Mouse (Mus musculus) midbrain, embryonic 11.5 days (tissue): ENCODE data around the gene Slf2. TPM values are rescaled to one million over a fixed set of nuclear protein-coding genes. Genes with fewer than 3 reads are reported as not detected.

Source experiments
- ATAC-seq: fragments of 200-750 bp; cut with Nextera tagmentation; 2 replicates; pipeline ENCODE4 v1.8.0; 2017; ENCODE audit warnings: moderate TSS enrichment, moderate library complexity; ENCODE audit not compliant: low FRiP score
- DNase-seq: peaks from one replicate; pipeline ENCODE4 v3.0.0; 2015; ENCODE audit warnings: low spot score; ENCODE audit errors: missing footprints
- H3K27ac ChIP-seq: fragments of 300-500 bp; sonication (generic); 2 replicates; pipeline ENCODE4 v1.5.1; 2014; ENCODE audit warnings: low read depth, low read length
- H3K27me3 ChIP-seq: fragments of 300-500 bp; sonication (generic); 2 replicates; pipeline ENCODE4 v1.6.1; 2014; ENCODE audit warnings: mild to moderate bottlenecking, low read length, moderate library complexity, mixed read lengths; ENCODE audit not compliant: control insufficient read depth, insufficient read depth
- H3K36me3 ChIP-seq: fragments of 300-500 bp; sonication (generic); 2 replicates; pipeline ENCODE4 v1.6.1; 2014; ENCODE audit warnings: mild to moderate bottlenecking, low read length, moderate library complexity, mixed read lengths; ENCODE audit not compliant: control insufficient read depth, insufficient read depth
- H3K4me1 ChIP-seq: fragments of 300-500 bp; sonication (generic); 2 replicates; pipeline ENCODE4 v1.6.1; 2014; ENCODE audit warnings: low read length; ENCODE audit not compliant: control insufficient read depth, insufficient read depth
- H3K4me2 ChIP-seq: fragments of 300-500 bp; sonication (generic); 2 replicates; pipeline ENCODE4 v1.6.1; 2014; ENCODE audit warnings: mild to moderate bottlenecking, moderate library complexity
- H3K4me3 ChIP-seq: fragments of 300-500 bp; sonication (generic); 2 replicates; pipeline ENCODE4 v1.5.1; 2014; ENCODE audit warnings: low read depth, low read length
- H3K9ac ChIP-seq: fragments of 300-500 bp; sonication (generic); 2 replicates; pipeline ENCODE4 v1.6.1; 2014; ENCODE audit warnings: low read length
- H3K9me3 ChIP-seq: fragments of 300-500 bp; sonication (generic); 2 replicates; pipeline ENCODE4 v1.6.1; 2016; ENCODE audit warnings: low read length; ENCODE audit not compliant: control insufficient read depth
- WGBS: fragments of 180-500 bp; shearing (Covaris S2); extraction: QIAGEN DNeasy Blood & Tissue Kit; methylation state at CpG from one replicate; pipeline ENCODE4 v1.1.7; 2014; 5-methylcytosine and 5-hydroxymethylcytosine counted together
- polyA plus RNA-seq: library from polyadenylated mRNA; unstranded; fragments of >200 nt; fragmentation: Nextera tagmentation; extraction: Ambion mirVana; gene quantifications from 2 replicates; pipeline ENCODE4 v1.2.1, GENCODE M21; 2014

The Slf2 gene
- polyA plus RNA-seq, 1 experiment from 2014 or later = 38.7 TPM

DNA sequence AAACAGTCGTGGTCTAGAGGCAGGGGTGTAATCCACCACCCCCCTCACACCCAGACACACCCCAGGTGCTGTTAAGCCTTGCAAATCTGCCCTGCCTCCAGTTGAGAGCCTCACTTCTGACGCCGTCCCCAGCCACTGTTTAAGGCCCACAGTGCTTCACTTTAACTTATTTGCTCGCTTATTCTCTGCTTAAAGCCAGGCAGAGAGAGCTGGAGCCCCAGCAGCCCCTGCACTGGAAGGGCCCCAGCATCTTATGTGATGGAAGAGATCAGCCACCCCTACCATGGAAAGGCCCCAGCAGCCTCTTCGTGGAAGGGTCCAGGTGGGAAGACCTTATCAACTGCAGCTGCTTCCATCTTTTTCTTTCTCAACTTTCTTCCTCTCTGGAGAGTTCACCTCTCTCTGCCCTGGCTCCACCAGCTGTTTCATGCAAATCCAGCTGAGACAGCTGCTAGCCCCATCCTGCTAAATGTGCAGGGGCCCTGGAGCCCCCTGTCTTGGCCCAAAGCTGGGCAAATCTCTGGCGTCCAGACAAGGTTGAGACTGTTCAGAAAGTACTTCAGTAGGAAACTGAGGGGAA is 26.7 kb upstream of the Slf2 start:
- Histone ChIP-seq H3K36me3 (no peaks in the 10 kb centered on the region), H3K27me3 (no peaks in the 10 kb centered on the region), H3K4me3 (no peak overlapping the region), H3K4me2 (no peak overlapping the region), H3K4me1 (peaks cover 23% of the 10 kb centered on the region), H3K27ac (no peak overlapping the region), H3K9ac (no peak overlapping the region), H3K9me3 (no peaks in the 10 kb centered on the region)
- WGBS = 32% methylated on average over 6 of the region's 6 CpGs
- ATAC-seq (no peak), DNase-seq (no peak)

GRCm38 (mm10) chr19:44905316-44905715 is 25.6 kb upstream of the Slf2 start:
- H3K36me3 ChIP-seq = no peaks in the 10 kb centered on the region
- no peak overlapping the region for H3K27ac ChIP-seq
- no peak for DNase-seq
- ATAC-seq = no peak
- no peaks in the 10 kb centered on the region for H3K27me3 ChIP-seq
- H3K4me3 ChIP-seq = no peak overlapping the region
- peaks cover 13% of the 10 kb centered on the region for H3K4me1 ChIP-seq
- 25% methylated on average over 4 of the region's 4 CpGs for WGBS
- H3K4me2 ChIP-seq = no peak overlapping the region
- H3K9me3 ChIP-seq = no peaks in the 10 kb centered on the region
- no peak overlapping the region for H3K9ac ChIP-seq

DNA sequence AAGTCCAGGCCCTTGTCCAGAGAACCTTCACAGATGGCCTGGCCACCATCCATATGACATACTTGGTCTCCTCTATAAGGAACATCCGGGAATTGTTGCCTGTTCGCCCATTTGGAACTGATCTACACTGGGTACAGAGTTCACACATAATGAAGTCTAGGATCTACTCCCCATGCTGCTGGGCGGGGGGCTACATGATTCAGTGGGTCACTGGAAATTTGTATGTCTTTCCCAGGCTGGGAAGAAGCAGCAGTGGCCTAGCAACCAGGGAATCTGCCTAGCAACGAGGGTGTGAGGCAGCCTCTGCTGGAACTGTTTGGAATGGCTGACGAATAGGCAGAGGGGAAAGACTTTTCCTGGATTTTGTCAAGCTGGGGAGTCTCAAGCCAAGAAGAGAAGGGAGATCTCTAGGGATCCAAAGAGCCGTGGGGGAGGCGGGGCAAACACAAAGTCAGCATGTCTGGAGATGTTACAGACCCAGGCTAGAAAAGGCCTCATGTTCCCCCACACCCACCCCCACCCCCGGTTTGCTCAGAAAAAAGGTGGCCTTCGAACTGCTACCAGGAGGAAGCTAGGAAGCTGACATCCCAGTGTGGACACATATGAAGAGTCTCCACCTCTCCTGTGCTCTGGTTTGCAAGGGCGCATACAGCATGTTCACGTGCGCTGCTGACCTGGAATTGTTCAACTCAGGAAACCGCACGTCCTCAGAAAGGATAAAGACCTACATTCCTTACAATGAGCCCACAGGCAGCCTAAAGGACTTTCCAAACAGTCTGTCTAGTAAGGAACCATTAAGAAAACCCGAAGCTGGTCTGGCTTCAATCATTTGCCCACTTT is 22.9 kb upstream of the Slf2 start:
- Histone ChIP-seq H3K9me3 (no peaks in the 10 kb centered on the region), H3K27me3 (no peaks in the 10 kb centered on the region), H3K9ac (no peak overlapping the region), H3K36me3 (no peaks in the 10 kb centered on the region), H3K4me2 (no peak overlapping the region), H3K4me1 (peaks cover 9% of the 10 kb centered on the region), H3K4me3 (no peak overlapping the region), H3K27ac (no peak overlapping the region)
- DNase-seq = no peak
- ATAC-seq = no peak
- WGBS = 53% methylated on average over 15 of the region's 15 CpGs

DNA sequence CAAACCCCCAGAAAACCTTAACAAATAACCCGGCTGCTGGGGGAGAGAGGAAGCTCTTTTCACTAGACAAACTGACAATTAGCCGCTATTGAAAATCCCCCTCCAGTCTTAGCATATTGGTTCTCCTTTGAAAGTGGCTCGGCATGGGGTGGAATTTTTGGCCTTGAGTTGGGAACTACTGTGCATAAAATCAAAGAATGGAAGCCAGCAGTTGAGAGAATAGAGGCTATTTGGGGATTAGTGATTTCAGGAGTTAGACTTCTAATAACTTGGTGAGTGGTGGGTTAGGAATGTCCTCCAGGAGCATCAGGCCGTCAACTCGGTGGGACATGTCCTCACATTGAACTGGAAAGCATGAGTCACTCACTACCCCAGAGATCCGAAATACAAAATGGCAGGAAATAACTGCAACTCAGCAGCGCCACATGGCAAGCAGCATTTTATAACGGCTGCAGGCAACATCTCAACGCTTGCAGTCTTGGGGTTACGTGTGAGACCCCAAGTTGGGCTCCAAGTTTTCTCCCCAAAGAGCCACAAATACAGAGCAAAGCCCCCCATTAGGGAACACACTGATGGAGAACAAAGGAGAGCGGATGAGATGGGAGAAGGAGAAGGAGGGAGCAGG is 22.0 kb upstream of the Slf2 start:
- no peak for DNase-seq

DNA sequence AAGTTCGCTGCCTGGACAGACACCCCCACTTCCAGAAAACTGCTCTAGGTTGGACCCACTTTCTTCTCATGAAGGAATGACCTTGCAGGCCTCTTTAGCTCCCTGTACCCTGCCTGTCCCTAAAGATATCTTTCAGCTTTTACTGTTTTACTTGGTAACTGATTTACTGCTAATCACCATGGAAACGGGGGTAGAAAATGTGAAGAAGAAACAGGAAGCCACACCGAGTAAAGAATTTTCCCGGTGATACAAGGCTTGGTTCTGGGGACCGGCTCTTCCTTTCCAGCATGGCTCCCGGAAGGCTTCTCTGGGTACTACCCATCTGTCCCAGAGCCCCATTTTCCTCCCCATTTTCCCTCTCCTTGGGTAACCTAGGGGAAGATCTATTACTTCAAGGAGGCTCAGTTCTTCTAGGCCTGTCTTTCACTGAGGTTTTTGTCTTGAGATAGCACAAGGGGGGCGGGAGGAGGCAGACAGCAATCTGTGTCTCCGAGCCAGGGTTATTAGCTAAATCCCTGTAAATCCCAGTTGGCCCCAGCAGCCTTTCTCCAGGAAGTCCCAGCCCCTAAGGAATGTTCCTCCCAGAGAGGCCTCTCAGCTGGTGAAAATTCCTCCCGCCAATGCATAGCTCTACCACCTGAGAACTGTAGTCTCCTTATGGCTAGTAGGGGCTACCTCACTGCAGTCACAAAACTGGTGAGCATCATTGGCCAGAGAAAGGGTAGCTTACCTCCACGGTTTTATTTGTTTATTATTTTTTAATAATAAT is 16.3 kb upstream of the Slf2 start:
- Histone ChIP-seq H3K4me3 (no peak overlapping the region), H3K27me3 (no peaks in the 10 kb centered on the region), H3K27ac (no peak overlapping the region), H3K9me3 (no peaks in the 10 kb centered on the region), H3K4me1 (no peaks in the 10 kb centered on the region), H3K36me3 (no peaks in the 10 kb centered on the region), H3K9ac (no peak overlapping the region), H3K4me2 (no peak overlapping the region)
- DNase-seq = no peak
- ATAC-seq = no peak
- 50% methylated on average over 10 of the region's 10 CpGs for WGBS

More for the DNA sequence above, 22.0 kb upstream of the Slf2 start:
- H3K9me3 ChIP-seq = no peaks in the 10 kb centered on the region
- H3K9ac ChIP-seq = no peak overlapping the region
- ATAC-seq = no peak
- no peak overlapping the region for H3K4me3 ChIP-seq
- peaks cover 9% of the 10 kb centered on the region for H3K4me1 ChIP-seq
- no peak overlapping the region for H3K27ac ChIP-seq
- no peaks in the 10 kb centered on the region for H3K36me3 ChIP-seq
- H3K27me3 ChIP-seq = no peaks in the 10 kb centered on the region
- no peak overlapping the region for H3K4me2 ChIP-seq
- WGBS = 58% methylated on average over 11 of the region's 11 CpGs

GRCm38 (mm10) chr19:44918171-44918570 is 12.8 kb upstream of the Slf2 start:
- H3K4me1 ChIP-seq = no peaks in the 10 kb centered on the region
- H3K27ac ChIP-seq = no peak overlapping the region
- WGBS = 90% methylated on average over 6 of the region's 6 CpGs
- no peaks in the 10 kb centered on the region for H3K9me3 ChIP-seq
- H3K9ac ChIP-seq = no peak overlapping the region
- no peaks in the 10 kb centered on the region for H3K36me3 ChIP-seq
- H3K27me3 ChIP-seq = no peaks in the 10 kb centered on the region
- DNase-seq (no peak), ATAC-seq (no peak)
- H3K4me2 ChIP-seq = no peak overlapping the region
- no peak overlapping the region for H3K4me3 ChIP-seq

DNA sequence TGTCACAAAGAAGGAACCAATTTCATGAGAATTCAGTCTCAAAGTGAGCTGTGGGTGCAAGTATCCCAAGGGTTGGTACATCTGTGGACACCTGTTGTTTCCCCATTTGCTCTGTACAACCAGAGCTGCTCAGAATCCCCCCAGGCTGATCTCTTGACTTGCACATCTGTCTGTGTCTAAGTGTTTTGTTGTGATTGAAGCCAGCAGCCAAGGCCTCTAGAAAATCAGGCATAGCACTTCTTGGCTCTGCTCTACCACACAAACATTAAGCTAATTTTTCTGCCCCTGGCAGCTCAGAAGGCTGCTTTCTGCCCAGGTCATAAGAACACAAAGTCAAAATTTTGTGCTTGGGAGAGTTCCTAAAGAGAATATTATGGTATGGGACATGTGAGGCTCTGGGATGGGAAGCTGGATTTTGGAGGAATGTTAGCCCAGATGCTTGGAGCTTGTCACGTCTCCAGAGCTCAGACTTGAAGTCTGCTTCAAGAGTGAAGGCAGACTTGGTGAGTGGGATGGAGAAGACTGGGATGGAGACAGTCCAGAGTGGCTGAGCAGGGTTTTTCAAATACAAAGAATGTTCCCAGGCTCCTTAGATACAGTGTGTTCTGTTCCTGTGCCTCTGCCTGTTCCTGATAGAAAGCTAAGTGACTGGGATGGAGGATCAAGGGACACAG is 9.3 kb upstream of the Slf2 start:
- H3K27ac ChIP-seq = no peak overlapping the region
- no peak overlapping the region for H3K9ac ChIP-seq
- H3K27me3 ChIP-seq = peaks cover 5% of the 10 kb centered on the region; the same call in 1 of the 2 replicates
- DNase-seq (no peak), ATAC-seq (no peak)
- no peaks in the 10 kb centered on the region for H3K9me3 ChIP-seq
- no peaks in the 10 kb centered on the region for H3K36me3 ChIP-seq
- 76% methylated on average over 1 of the region's 1 CpGs for WGBS
- no peak overlapping the region for H3K4me3 ChIP-seq
- H3K4me2 ChIP-seq = no peak overlapping the region
- H3K4me1 ChIP-seq = no peaks in the 10 kb centered on the region

GRCm38 (mm10) chr19:44922521-44922920 is 8.4 kb upstream of the Slf2 start:
- Histone ChIP-seq H3K27ac (no peak overlapping the region), H3K4me1 (no peaks in the 10 kb centered on the region), H3K4me2 (no peak overlapping the region), H3K27me3 (peaks cover 11% of the 10 kb centered on the region; the same call in 1 of the 2 replicates), H3K36me3 (no peaks in the 10 kb centered on the region), H3K4me3 (no peak overlapping the region), H3K9me3 (no peaks in the 10 kb centered on the region), H3K9ac (no peak overlapping the region)
- DNase-seq (no peak), ATAC-seq (no peak)
- 80% methylated on average over 2 of the region's 2 CpGs for WGBS
